Mouse (Mus musculus) heart, postnatal 4 days (tissue): ENCODE data around the gene Cd7. TPM values are rescaled to one million over a fixed set of nuclear protein-coding genes. Genes with fewer than 3 reads are reported as not detected.
"Not testable (repeated sequence)": the region's sequence is repeated elsewhere in the genome, so short reads cannot be mapped to it uniquely, and the experiment has no call there.

Experiments used
- DNase-seq: peaks from one replicate; pipeline ENCODE4 v3.0.0; 2021
- total RNA-seq, 2 experiments: library from RNA; stranded (reverse); gene quantifications; 2 replicates each; pipeline ENCODE4 v1.2.3; 2021

The Cd7 gene
- total RNA-seq, 2 experiments from 2014 or later: 0.29 TPM; not detected in 1

DNA sequence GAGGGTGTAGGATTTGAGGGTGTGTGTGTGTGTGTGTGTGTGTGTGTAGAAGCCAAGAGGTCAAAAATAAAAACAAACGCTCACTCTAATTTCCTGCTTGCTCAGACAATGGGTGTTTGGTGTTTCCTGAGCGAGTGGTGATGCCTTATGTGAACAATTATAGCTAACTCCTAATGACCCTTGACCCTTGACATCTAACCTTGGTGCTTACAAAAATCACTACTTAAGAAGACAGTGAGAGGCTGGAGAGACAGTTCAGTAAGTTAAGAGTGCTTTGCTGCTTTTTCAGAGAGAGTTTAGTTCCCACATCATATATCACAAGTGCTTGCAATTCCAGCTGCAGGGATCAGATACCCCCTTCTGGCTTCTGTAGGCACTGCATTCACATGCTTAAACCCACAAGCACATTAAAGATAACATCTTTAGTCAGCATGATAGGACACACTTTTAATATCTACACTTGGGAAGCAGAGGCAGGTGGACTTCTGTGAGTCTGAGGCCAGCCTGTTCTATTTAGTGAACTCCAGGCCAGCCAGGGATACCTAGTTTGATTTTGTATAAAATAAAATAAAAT lies 8.7 kb upstream of the Cd7 start:
- DNase-seq: no peak

DNA sequence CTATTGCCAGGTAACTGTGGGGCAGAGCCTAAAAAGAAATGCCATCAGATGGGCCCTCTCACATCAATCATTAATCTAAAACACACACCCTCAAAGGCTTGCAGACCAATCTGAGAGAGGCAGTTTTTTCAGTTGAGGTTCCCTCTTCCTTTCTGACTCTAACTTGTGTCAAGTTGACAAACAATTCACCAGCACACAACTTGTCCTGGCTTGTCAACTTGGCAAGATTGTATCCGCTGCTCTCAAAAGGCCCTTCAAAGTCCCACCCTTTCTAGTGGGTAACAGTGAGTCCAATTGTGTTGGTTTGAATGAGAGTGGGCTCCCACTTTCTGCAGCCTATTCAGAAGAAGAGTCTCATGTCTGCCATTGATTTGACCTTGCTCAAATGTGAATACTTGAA lies 6.1 kb upstream of the Cd7 start:
- DNase-seq: no peak

DNA sequence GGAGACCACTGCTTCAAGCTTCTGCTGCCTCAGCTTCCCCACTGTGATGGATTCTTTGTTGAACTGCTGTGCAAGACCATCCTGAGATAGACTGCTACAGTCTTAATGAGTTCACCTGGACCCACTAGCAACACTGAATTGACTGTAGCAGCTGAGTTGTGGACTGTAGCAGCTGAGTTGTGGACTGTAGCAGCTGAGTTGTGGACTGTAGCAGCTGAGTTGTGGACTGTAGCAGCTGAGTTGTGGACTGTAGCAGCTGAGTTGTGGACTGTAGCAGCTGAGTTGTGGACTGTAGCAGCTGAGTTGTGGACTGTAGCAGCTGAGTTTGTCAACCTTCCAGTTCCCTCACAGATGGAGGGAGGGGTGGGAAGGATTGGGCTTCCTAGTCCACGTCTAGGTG lies 3.8 kb upstream of the Cd7 start:
- not testable (repeated sequence) for DNase-seq

DNA sequence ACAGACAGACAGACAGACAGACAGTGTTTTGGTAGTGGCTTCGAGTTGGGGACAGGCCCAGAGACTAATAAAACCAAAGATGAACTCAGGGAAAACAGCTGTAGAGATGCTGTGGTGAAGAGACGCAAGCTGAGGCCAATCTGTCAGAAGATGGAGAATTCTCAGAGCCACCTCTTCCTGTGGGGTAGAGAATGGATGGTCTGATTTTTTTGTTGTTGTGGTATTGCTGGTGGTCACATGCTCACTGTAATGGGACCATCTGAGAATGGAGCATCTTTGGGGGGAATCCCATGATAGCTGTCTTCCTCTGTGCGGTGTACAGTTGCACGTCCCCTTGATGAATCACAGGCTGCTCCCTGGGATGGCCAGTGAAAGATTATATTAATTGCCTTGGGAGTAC lies 3.3 kb upstream of the Cd7 start:
- DNase-seq: no peak

DNA sequence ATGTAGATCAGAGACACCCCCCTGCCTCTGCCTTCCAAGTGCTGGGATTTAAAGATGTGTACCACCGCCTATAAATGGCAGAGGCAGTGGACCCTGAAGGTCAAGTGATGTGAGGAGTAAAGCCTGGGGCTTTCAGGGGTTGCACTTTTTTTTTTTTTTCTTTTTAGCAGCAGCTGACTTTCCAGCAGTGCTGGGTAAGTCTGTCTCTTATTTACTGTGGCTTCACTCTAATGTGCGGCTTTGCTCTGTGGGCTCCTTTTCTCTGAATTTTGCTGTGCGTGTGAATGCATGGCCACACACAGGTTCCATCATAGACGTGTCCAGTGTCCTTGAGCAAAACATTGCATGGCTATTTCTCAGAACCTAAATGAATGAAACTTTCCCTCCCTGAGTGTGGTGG lies 2.4 kb upstream of the Cd7 start:
- DNase-seq: no peak

GRCm38 (mm10) chr11:121041212-121041611 lies 2.0 kb upstream of the Cd7 start:
- peak; percentile 91 for DNase-seq

- DNase-seq: no peak
These were observed 615 bp downstream of the Cd7 start for GRCm38 (mm10) chr11:121038366-121039240.

- no peak for DNase-seq
These were observed 6.1 kb downstream of the Cd7 start for GRCm38 (mm10) chr11:121033118-121033517.

GRCm38 (mm10) chr11:121027259-121027658 lies 12.0 kb downstream of the Cd7 start:
- no peak for DNase-seq

GRCm38 (mm10) chr11:121024163-121024562 lies 15.1 kb downstream of the Cd7 start:
- no peak for DNase-seq

DNA sequence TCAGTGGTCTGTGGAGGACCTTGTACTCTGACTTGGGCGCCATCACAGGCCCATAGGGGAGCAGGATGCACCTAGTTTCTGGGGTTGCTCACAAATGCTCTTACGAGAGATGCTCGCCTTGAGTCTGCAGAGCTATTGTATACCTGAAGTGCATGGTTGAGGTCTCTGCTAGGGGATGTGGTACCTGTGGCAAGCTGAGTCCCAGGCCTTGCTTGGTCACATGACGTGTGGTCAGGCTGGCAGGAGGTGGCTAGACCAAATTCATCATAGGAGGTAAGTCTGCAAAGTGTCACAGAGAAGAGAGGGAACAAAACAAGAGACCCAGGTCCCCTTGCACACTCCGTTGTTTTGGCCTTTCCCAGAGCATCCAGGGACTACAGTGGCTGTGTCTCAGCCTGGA lies 19.7 kb downstream of the Cd7 start:
- DNase-seq: no peak

DNA sequence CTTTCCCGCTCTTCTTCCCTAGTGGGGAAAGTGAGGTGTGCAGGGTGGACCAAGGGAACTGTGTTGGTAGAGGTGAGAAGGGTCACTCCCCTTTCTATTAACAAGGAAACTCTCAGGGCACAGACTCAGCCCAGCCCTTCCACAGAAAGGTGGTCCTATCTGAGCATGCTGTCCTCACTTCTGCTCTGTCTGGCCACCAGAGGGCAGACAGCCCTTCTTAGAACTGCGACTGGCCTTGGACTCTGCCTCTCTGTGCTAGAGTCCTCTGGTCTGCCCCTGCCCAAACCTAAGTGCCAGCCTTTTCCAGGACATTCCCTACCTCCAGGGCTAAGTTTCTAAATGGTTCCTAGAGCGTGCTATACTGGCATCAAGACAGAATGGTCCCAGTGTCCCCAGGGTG lies 21.5 kb downstream of the Cd7 start:
- peak; percentile 80 for DNase-seq

DNA sequence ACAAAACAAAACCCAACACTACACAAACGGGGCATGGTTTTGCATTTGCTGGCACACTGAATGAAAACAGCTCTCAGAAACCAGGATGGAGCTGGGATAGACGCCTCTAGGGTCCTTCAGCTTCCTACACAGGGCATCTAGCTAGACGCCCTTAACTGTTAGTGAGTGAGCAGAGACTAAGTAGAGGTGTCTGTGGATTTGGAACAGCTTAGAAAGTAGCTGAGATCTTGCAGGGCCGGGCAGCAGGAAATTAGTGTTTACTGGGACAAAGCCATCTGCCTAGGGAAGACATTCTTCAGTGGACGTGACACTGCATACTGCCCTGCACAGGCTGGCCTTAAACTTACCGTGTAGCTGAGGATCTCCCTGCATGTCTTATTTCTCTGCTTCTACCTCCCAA lies 23.7 kb downstream of the Cd7 start:
- DNase-seq: no peak

DNA sequence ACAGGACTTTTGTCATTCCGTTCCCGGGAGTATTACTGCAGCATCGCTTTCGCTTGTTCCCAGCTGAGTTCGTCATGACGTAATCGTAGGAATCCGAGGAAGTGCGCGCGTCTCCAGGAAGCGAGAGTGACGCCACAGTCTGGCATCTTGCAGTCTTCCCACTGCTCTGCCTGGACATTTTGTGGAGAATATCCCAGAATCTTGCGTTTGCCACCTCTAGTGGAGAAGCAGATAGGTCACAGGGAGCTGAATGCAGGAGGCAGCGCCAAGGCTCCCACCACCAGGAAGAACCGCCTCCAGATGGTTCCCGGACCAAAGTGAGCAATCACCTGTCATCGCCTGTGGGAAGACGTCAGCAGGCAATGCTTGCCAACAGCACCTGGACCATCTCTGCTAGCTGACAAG lies 24.3 kb downstream of the Cd7 start:
- DNase-seq: peak; percentile 77

- no peak for DNase-seq
These were observed 25.6 kb downstream of the Cd7 start for GRCm38 (mm10) chr11:121013656-121014055.

DNA sequence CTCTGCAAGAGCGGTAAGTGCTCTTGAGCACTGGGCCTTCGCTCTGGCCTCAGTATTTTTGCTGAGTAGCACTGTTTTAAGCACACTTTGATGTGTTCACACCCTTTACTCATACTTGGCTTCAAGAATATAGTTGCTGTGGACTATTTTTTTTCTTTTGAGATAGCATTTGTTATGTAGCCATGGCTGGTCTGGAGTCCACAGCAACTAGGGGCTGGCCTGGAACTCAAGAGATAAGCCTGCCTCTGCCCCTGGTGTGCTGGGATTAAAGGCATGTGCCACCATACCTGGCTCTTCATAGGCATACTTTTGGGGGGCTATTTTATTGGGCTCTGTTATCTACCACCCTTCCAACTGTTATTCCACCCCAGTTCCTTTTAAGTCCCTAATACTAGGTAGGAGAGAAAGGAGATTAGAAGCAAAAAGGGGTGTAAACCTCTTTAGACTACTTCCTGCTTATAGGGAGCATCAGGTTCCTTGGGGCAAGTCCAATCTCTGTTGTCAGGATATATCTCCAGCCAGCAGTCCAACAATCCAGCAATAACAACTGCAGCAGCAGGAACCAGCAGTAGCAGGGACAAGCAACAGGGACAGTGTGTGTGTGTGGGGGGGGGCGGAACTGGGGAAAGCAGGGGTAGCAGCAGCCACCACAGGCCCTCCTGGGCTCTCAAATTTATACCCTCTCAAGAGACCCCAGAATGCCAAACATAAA lies 29.0 kb downstream of the Cd7 start:
- DNase-seq: no peak

DNA sequence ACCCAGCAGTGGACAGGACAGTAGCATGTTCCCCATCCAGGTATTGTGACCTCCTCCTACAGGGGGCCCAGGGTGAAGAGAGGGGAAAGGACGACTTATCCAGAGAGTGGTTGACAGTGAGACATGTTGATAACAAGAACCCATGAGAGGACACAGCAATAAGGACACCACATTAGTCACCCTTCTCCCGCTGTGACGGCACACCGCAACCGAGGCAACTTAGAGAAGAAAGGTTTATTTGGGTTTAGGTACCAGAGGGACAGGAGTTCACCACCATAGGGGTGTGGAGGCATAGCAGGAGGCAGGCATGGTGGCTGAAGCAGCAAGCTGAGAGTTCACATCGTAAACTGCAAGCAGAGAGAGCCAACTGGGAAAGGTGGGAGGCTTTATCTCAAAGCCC lies 33.0 kb downstream of the Cd7 start:
- no peak for DNase-seq

GRCm38 (mm10) chr11:121004281-121004680 lies 34.9 kb downstream of the Cd7 start:
- DNase-seq: no peak

- peak; percentile 58 for DNase-seq
These were observed 37.3 kb downstream of the Cd7 start for GRCm38 (mm10) chr11:121001966-121002365.

DNA sequence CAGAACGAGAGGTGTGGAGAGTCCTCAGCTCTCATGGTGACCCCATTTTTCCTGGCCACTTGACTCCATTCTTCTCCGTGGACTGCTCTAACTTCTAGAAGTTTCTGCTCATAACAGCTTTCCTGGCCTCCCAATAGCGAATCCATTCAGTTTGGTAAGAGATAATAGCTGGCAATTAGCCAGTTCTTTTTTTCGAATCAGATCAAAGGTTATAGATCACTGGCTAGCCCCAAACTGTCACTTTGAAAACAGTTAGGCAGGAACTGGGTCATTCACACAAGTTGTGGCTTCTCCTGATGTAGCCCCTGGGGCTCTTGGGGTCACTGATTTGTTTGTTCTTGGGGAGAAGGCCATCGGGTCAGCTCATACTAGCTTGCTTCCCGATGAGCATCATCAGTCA lies 44.5 kb downstream of the Cd7 start:
- no peak for DNase-seq

DNA sequence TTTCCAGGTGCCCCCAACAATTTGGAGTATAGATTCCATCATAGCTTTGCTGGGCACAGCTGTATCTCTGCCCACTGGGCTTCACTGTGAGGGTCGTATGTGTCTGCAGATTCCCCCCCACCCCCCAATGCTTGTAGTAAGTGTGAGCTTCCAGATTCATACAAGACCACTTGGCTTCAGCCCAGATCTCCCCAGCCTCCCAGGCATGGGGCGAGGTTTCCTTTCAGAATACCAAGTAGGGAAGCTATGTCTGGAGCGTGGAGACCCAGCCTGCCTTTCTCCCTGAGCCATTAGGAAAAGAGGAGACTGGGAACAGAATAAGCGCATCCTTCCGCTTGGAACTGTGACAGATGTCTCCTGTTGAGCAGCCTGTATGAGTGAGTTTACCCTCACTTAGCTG lies 45.6 kb downstream of the Cd7 start:
- no peak for DNase-seq

- DNase-seq: no peak
These were observed 46.1 kb downstream of the Cd7 start for GRCm38 (mm10) chr11:120993080-120993479.

- DNase-seq: peak; percentile 36
These were observed 47.4 kb downstream of the Cd7 start for GRCm38 (mm10) chr11:120991791-120992190.
